Mouse (Mus musculus) MEL (cell line): ENCODE results near the gene B4galnt3. TPM values are rescaled to one million over a fixed set of nuclear protein-coding genes. Genes with fewer than 3 reads are reported as not detected.

Source experiments
- DNase-seq: peaks from one replicate; pipeline ENCODE4 v3.0.0; 2011; ENCODE audit warnings: low read depth, low spot score
- H3K27ac ChIP-seq: 2 replicates; pipeline ENCODE4 v1.5.1; 2012; ENCODE audit warnings: low read depth, mild to moderate bottlenecking, control low read depth, low read length, moderate library complexity; ENCODE audit not compliant: control insufficient read depth
- H3K27me3 ChIP-seq, 2 experiments: fragments of 150-350 bp in 1 of 2; sonication (generic) in 1 of 2; 2 replicates each; pipeline ENCODE4 v1.6.1; 2012; ENCODE audit warnings: low read length in 2 of 2, mild to moderate bottlenecking in 2 of 2, improper control_type of control experiment in 1 of 2, moderate library complexity in 1 of 2; ENCODE audit not compliant: insufficient read depth in 2 of 2, control insufficient read depth in 1 of 2
- H3K36me3 ChIP-seq, 2 experiments: 2 replicates each; pipeline ENCODE4 v1.6.1; 2012 to 2014; ENCODE audit warnings: low read length in 2 of 2, improper control_type of control experiment in 1 of 2, inconsistent platforms in 1 of 2, mild to moderate bottlenecking in 1 of 2; ENCODE audit not compliant: insufficient read depth in 2 of 2, control insufficient read depth in 1 of 2
- H3K4me1 ChIP-seq, 2 experiments: fragments of 150-350 bp in 1 of 2; sonication (generic) in 1 of 2; 2 replicates each; pipeline ENCODE4 v1.6.1; 2012; ENCODE audit warnings: low read length in 2 of 2, improper control_type of control experiment in 1 of 2, mild to moderate bottlenecking in 1 of 2; ENCODE audit not compliant: insufficient read depth in 2 of 2, control insufficient read depth in 1 of 2
- H3K4me3 ChIP-seq, 2 experiments: fragments of 150-350 bp in 1 of 2; sonication (generic) in 1 of 2; 2 replicates each; pipeline ENCODE4 v1.5.1; 2012; ENCODE audit warnings: low read depth in 2 of 2, low read length in 2 of 2, mild to moderate bottlenecking in 2 of 2, moderate library complexity in 2 of 2, control low read depth in 1 of 2, improper control_type of control experiment in 1 of 2; ENCODE audit not compliant: control insufficient read depth in 1 of 2, insufficient read depth in 1 of 2
- H3K79me2 ChIP-seq: 2 replicates; pipeline ENCODE4 v1.6.1; 2012; ENCODE audit warnings: mild to moderate bottlenecking, low read length, moderate library complexity; ENCODE audit not compliant: control insufficient read depth, poor library complexity, insufficient read depth
- H3K9ac ChIP-seq: 2 replicates; pipeline ENCODE4 v1.6.1; 2012; ENCODE audit warnings: low read depth, mild to moderate bottlenecking, control low read depth, low read length, moderate library complexity; ENCODE audit not compliant: control insufficient read depth, poor library complexity, severe bottlenecking
- H3K9me3 ChIP-seq: fragments of 150-350 bp; sonication (generic); replicated peaks from 2 replicates; pipeline ENCODE4 v1.6.1; 2012; ENCODE audit warnings: mild to moderate bottlenecking, low read length, improper control_type of control experiment, moderate library complexity; ENCODE audit not compliant: insufficient read depth
- CTCF ChIP-seq, 3 experiments: IDR thresholded peaks in 2 of 3; conservative IDR thresholded peaks in 1 of 3; 2 replicates each; pipeline ENCODE4 v1.5.1; 2011 to 2012; ENCODE audit warnings: low read length in 3 of 3, low read depth in 2 of 3, mild to moderate bottlenecking in 2 of 3, improper control_type of control experiment in 1 of 3, inconsistent platforms in 1 of 3, mixed read lengths in 1 of 3, moderate library complexity in 1 of 3; ENCODE audit not compliant: control insufficient read depth in 1 of 3, insufficient read depth in 1 of 3, poor library complexity in 1 of 3, severe bottlenecking in 1 of 3
- ELF1 ChIP-seq: IDR thresholded peaks from 2 replicates; pipeline ENCODE4 v1.6.1; 2014; ENCODE audit warnings: low read depth, mild to moderate bottlenecking, inconsistent platforms, low read length, improper control_type of control experiment, moderate library complexity
- ETS1 ChIP-seq: IDR thresholded peaks from 2 replicates; pipeline ENCODE4 v1.6.1; 2012; ENCODE audit warnings: low read depth, mild to moderate bottlenecking, inconsistent platforms, low read length, improper control_type of control experiment, moderate library complexity
- GABPA ChIP-seq: IDR thresholded peaks from 2 replicates; pipeline ENCODE4 v1.6.1; 2012; ENCODE audit warnings: low read depth, mild to moderate bottlenecking, inconsistent platforms, low read length, improper control_type of control experiment, moderate library complexity
- GATA1 ChIP-seq: IDR thresholded peaks from 2 replicates; pipeline ENCODE4 v1.6.1; 2011; ENCODE audit warnings: low read depth, low read length, improper control_type of control experiment
- HCFC1 ChIP-seq: IDR thresholded peaks from 2 replicates; pipeline ENCODE4 v1.6.1; 2012; ENCODE audit warnings: low read depth, mild to moderate bottlenecking, inconsistent platforms, low read length, improper control_type of control experiment, moderate library complexity
- MXI1 ChIP-seq: IDR thresholded peaks from 2 replicates; pipeline ENCODE4 v1.6.1; 2011; ENCODE audit warnings: mild to moderate bottlenecking, low read depth, low read length, improper control_type of control experiment
- MYB ChIP-seq: IDR thresholded peaks from 2 replicates; pipeline ENCODE4 v1.6.1; 2011; ENCODE audit warnings: mild to moderate bottlenecking, low read depth, low read length, improper control_type of control experiment
- POLR2A ChIP-seq, 2 experiments: IDR thresholded peaks; 2 replicates each; pipeline ENCODE4 v1.6.1; 2011 to 2012; ENCODE audit warnings: low read length in 2 of 2, mild to moderate bottlenecking in 2 of 2, control low read depth in 1 of 2, improper control_type of control experiment in 1 of 2, low read depth in 1 of 2, moderate library complexity in 1 of 2; ENCODE audit not compliant: control insufficient read depth in 1 of 2, insufficient read depth in 1 of 2, poor library complexity in 1 of 2
- POLR2AphosphoS2 ChIP-seq: IDR thresholded peaks from 2 replicates; pipeline ENCODE4 v1.6.1; 2011; ENCODE audit warnings: low read length, improper control_type of control experiment
- RAD21 ChIP-seq: IDR thresholded peaks from 2 replicates; pipeline ENCODE4 v1.6.1; 2011; ENCODE audit warnings: mild to moderate bottlenecking, low read depth, low read length, improper control_type of control experiment
- RCOR1 ChIP-seq: IDR thresholded peaks from 2 replicates; pipeline ENCODE4 v1.6.1; 2012; ENCODE audit warnings: low read depth, mild to moderate bottlenecking, inconsistent platforms, low read length, improper control_type of control experiment
- TBP ChIP-seq: IDR thresholded peaks from 2 replicates; pipeline ENCODE4 v1.8.0; 2011; ENCODE audit warnings: low read depth, low read length, improper control_type of control experiment
- USF2 ChIP-seq, 2 experiments: IDR thresholded peaks; 2 replicates each; pipeline ENCODE4 v1.6.1; 2011 to 2012; ENCODE audit warnings: improper control_type of control experiment in 2 of 2, low read length in 2 of 2, borderline replicate concordance in 1 of 2, inconsistent platforms in 1 of 2, low read depth in 1 of 2, mild to moderate bottlenecking in 1 of 2; ENCODE audit not compliant: insufficient read depth in 1 of 2
- ZKSCAN1 ChIP-seq: IDR thresholded peaks from 2 replicates; pipeline ENCODE4 v1.6.1; 2012; ENCODE audit warnings: low read depth, mild to moderate bottlenecking, inconsistent platforms, low read length, improper control_type of control experiment, moderate library complexity
- polyA plus RNA-seq, 2 experiments: library from polyadenylated mRNA; stranded (reverse) in 1 of 2; unstranded in 1 of 2; fragments of >175 nt in 1 of 2; fragments of >200 nt in 1 of 2; gene quantifications; 2 replicates each; pipeline versions ENCODE4 v1.2.1 to v1.2.4; 2012; ENCODE audit warnings: low replicate concordance in 2 of 2, low read depth in 1 of 2; ENCODE audit not compliant: insufficient read length in 2 of 2, insufficient read depth in 1 of 2, missing spikeins in 1 of 2
- total RNA-seq: library from RNA; depleted of rRNA; stranded (reverse); fragments of 300-350 nt; gene quantifications from 2 replicates; pipeline ENCODE4 v1.2.3, GENCODE M21; 2012

B4galnt3 gene
- total and polyA plus RNA-seq, 3 experiments, result 1.3 to 1.5 TPM; not detected in 1

- peaks cover 0 to 7% of the 10 kb centered on the region in 2 experiments; a peak in 2 of 4 replicates for H3K36me3 ChIP-seq
- H3K27me3 ChIP-seq, result peaks cover 0 to 1% of the 10 kb centered on the region in 2 experiments; a peak in 1 of 4 replicates
- TF ChIP-seq RCOR1, result peak; percentile 51; the same call in 1 of the 2 replicates
- 0 out of 2 replicates have a peak, but pooled peaks have one; percentile 19 for TF ChIP-seq GATA1
- TF ChIP-seq GABPA, result no peak
- TF ChIP-seq, all 39 proteins: peak for 2
Measured at GRCm38 (mm10) chr6:120306859-120307594, 12.7 kb upstream of the B4galnt3 start.

GRCm38 (mm10) chr6:120302755-120303316, 8.5 kb upstream of the B4galnt3 start:
- no peak overlapping the region for H3K9ac ChIP-seq
- no peaks in the 10 kb centered on the region for H3K9me3 ChIP-seq
- TF ChIP-seq USF2 (IDR thresholded peaks at IDR 0.05; ENCODE audit: borderline replicate concordance in 1 of 2, insufficient read depth in 1 of 2, low read depth in 1 of 2, low read length in 2 of 2), result no peak
- no peak for TF ChIP-seq MXI1
- no peak for TF ChIP-seq ZKSCAN1
- no peak for TF ChIP-seq TBP
- no peak for TF ChIP-seq POLR2A (IDR thresholded peaks at IDR 0.05; ENCODE audit: control insufficient read depth in 1 of 2, insufficient read depth in 1 of 2, low read depth in 1 of 2, low read length in 2 of 2, poor library complexity in 1 of 2)
- no peak for TF ChIP-seq MYB
- TF ChIP-seq, all 39 proteins: peak for 0
- Histone ChIP-seq H3K27me3 (peaks cover 0 to 1% of the 10 kb centered on the region in 2 experiments; a peak in 1 of 4 replicates), H3K4me1 (peaks cover 0 to 6% of the 10 kb centered on the region in 2 experiments; a peak in 1 of 4 replicates), H3K4me3 (no peak overlapping the region), H3K36me3 (peaks cover 0 to 3% of the 10 kb centered on the region in 2 experiments; a peak in 2 of 4 replicates), H3K79me2 (no peaks in the 10 kb centered on the region), H3K27ac (no peak overlapping the region)
- no peak for DNase-seq

More at GRCm38 (mm10) chr6:120306859-120307594, 12.7 kb upstream of the B4galnt3 start:
- Histone ChIP-seq H3K4me1 (peaks cover 0 to 11% of the 10 kb centered on the region in 2 experiments; a peak in 2 of 4 replicates), H3K79me2 (no peaks in the 10 kb centered on the region), H3K27ac (no peak overlapping the region), H3K9me3 (no peaks in the 10 kb centered on the region), H3K9ac (no peak overlapping the region), H3K4me3 (no peak overlapping the region)
- DNase-seq, result peak; percentile 27

DNA sequence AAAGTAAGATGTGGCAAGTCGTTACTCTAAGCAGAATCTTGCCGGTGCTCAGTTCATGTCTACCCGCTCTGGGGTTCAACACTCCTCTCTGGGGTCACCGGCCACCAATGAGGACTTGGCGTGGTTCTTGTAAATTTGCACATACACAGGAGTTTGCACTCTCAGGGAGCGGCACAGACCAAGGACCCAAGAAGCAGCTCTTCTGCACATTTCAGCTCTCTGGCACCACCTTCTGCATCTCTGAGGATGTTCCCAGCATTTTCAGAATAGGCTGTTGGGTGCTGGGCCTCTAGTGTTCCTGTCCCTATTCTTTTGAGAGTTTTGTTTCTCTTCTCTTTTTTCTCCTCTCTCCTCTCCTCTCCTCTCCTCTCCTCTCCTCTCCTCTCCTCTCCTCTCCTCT, 6.8 kb upstream of the B4galnt3 start:
- DNase-seq, result no peak
- TF ChIP-seq ETS1, result no peak
- no peak for TF ChIP-seq POLR2AphosphoS2
- no peak for TF ChIP-seq GABPA
- no peak for TF ChIP-seq TBP
- TF ChIP-seq CTCF (IDR thresholded peaks at IDR 0.05 in 2 of 3, conservative IDR thresholded peaks at IDR 0.05 in 1 of 3; ENCODE audit: control insufficient read depth in 1 of 3, insufficient read depth in 1 of 3, low read depth in 2 of 3, low read length in 3 of 3, poor library complexity in 1 of 3, severe bottlenecking in 1 of 3), result peak in 1 of 3 experiments; percentile 37; a peak in 2 of 6 replicates
- peak; percentile 31 for TF ChIP-seq RAD21
- no peak for TF ChIP-seq MXI1
- TF ChIP-seq HCFC1, result no peak
- TF ChIP-seq ELF1, result no peak
- Histone ChIP-seq H3K4me3 (no peak overlapping the region), H3K9me3 (no peaks in the 10 kb centered on the region), H3K9ac (no peak overlapping the region), H3K36me3 (no peaks in the 10 kb centered on the region), H3K27ac (no peak overlapping the region), H3K27me3 (peaks cover 0 to 1% of the 10 kb centered on the region in 2 experiments; a peak in 1 of 4 replicates), H3K79me2 (no peaks in the 10 kb centered on the region), H3K4me1 (no peaks in the 10 kb centered on the region)
